Mouse (Mus musculus) lung, postnatal 0 days (tissue): ENCODE measurements around the gene Ints13. TPM values are rescaled to one million over a fixed set of nuclear protein-coding genes. Genes with fewer than 3 reads are reported as not detected.

Source experiments
- ATAC-seq: fragments of 200-750 bp; cut with Nextera tagmentation; 2 replicates; pipeline ENCODE4 v1.8.0; 2017; ENCODE audit warnings: moderate library complexity
- DNase-seq: peaks from one replicate; pipeline ENCODE4 v3.0.0-alpha.2; 2016; ENCODE audit warnings: low spot score
- H3K27ac ChIP-seq: fragments of 300-500 bp; sonication (generic); 2 replicates; pipeline ENCODE4 v1.5.1; 2014; ENCODE audit warnings: antibody characterized with exemption, mild to moderate bottlenecking, low read length, mixed read lengths
- H3K27me3 ChIP-seq: fragments of 300-500 bp; sonication (generic); replicated peaks from 2 replicates; pipeline ENCODE4 v1.6.1; 2014; ENCODE audit warnings: low read length, mixed read lengths; ENCODE audit not compliant: insufficient read depth
- H3K36me3 ChIP-seq: fragments of 300-500 bp; sonication (generic); 2 replicates; pipeline ENCODE4 v1.6.1; 2014; ENCODE audit warnings: low read length, mixed read lengths; ENCODE audit not compliant: insufficient read depth
- H3K4me1 ChIP-seq: fragments of 300-500 bp; sonication (generic); 2 replicates; pipeline ENCODE4 v1.6.1; 2014; ENCODE audit warnings: antibody characterized with exemption, low read depth, low read length, mixed read lengths; ENCODE audit not compliant: insufficient read depth
- H3K4me2 ChIP-seq: fragments of 300-500 bp; sonication (generic); replicated peaks from 2 replicates; pipeline ENCODE4 v1.6.1; 2014; ENCODE audit warnings: low read depth, mild to moderate bottlenecking, low read length, moderate library complexity, mixed read lengths
- H3K4me3 ChIP-seq: fragments of 300-500 bp; sonication (generic); 2 replicates; pipeline ENCODE4 v1.5.1; 2014; ENCODE audit warnings: low read depth, low read length
- H3K9ac ChIP-seq: fragments of 300-500 bp; sonication (generic); replicated peaks from 2 replicates; pipeline ENCODE4 v1.6.1; 2014; ENCODE audit warnings: low read depth, mild to moderate bottlenecking
- H3K9me3 ChIP-seq: fragments of 300-500 bp; sonication (generic); 2 replicates; pipeline ENCODE4 v1.6.1; 2016; ENCODE audit warnings: low read length, mixed read lengths
- CTCF ChIP-seq: IDR thresholded peaks from 2 replicates; pipeline ENCODE4 v1.5.1; 2016; ENCODE audit warnings: antibody characterized with exemption, mild to moderate bottlenecking
- EP300 ChIP-seq: IDR thresholded peaks from 2 replicates; pipeline ENCODE4 v1.6.1; 2016; ENCODE audit warnings: antibody characterized with exemption, mild to moderate bottlenecking, control low read depth
- WGBS: fragments of 180-500 bp; shearing (Covaris S2); extraction: QIAGEN DNeasy Blood & Tissue Kit; methylation state at CpG from one replicate; pipeline ENCODE4 v1.1.7; 2014; 5-methylcytosine and 5-hydroxymethylcytosine counted together
- polyA plus RNA-seq: library from polyadenylated mRNA; unstranded; fragments of >200 nt; fragmentation: Nextera tagmentation; extraction: Ambion mirVana; gene quantifications from 2 replicates; pipeline ENCODE4 v1.2.1, GENCODE M21; 2015

Gene Ints13
- polyA plus RNA-seq, 1 experiment from 2014 or later: 27.4 TPM

DNA sequence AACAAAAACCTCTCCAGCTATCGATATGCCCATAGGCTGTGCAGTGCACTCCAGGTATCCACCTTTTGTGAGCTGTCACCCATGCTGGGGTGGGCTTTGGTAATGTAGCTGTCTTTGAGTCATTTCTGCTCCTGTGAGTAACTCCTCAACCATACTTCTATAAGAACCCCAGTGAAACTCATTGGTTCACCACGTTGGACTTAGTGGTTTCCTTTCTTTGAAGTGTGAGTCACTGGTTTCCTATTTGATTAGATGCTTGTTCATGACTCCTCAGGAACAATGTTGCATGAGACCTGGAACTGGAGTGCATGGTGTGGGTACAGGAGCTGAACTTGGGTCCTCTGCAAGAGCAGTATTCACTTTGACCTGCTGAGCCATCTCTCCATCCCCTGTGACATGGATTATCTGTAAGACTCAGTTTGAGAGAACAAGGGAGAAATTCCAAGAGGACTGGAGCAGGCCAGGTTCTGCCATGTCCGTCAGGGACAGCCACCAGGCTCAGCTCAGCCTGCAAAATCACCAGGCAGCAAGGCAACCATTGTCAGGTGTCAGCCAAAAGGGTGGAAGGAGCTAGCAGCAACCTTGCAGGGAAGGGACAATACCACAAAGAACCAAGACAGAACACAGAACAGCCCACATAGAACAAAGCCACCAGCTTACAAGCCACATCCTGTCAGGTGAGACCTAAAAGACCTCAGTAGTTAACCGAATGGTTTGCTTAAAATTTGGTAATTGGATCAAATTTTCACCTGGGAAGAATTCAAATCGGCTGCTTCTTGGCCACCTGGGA, 56.0 kb downstream of the Ints13 start:
- DNase-seq (no peak), ATAC-seq (no peak)
- Histone ChIP-seq H3K27me3 (no peaks in the 10 kb centered on the region), H3K9ac (no peak overlapping the region), H3K4me1 (no peaks in the 10 kb centered on the region), H3K4me2 (no peak overlapping the region), H3K9me3 (no peaks in the 10 kb centered on the region), H3K27ac (no peak overlapping the region), H3K4me3 (no peak overlapping the region), H3K36me3 (no peaks in the 10 kb centered on the region)
- TF ChIP-seq CTCF (no peak), EP300 (no peak)
- 74% methylated on average over 5 of the region's 5 CpGs for WGBS

- no peaks in the 10 kb centered on the region for H3K27me3 ChIP-seq
- no peak for TF ChIP-seq EP300
- no peak for TF ChIP-seq CTCF
- no peak overlapping the region for H3K9ac ChIP-seq
- H3K4me3 ChIP-seq: no peak overlapping the region
- no peaks in the 10 kb centered on the region for H3K9me3 ChIP-seq
- 75% methylated on average over 2 of the region's 2 CpGs for WGBS
- H3K4me2 ChIP-seq: no peak overlapping the region
- H3K36me3 ChIP-seq: no peaks in the 10 kb centered on the region
- ATAC-seq (no peak), DNase-seq (no peak)
- H3K4me1 ChIP-seq: no peaks in the 10 kb centered on the region
- H3K27ac ChIP-seq: no peak overlapping the region
These were observed 58.6 kb downstream of the Ints13 start for GRCm38 (mm10) chr6:146519019-146519418.

- ATAC-seq (no peak), DNase-seq (no peak)
- Histone ChIP-seq H3K27me3 (no peaks in the 10 kb centered on the region), H3K9me3 (no peaks in the 10 kb centered on the region), H3K4me2 (no peak overlapping the region), H3K27ac (no peak overlapping the region), H3K36me3 (no peaks in the 10 kb centered on the region), H3K9ac (no peak overlapping the region), H3K4me3 (no peak overlapping the region), H3K4me1 (no peaks in the 10 kb centered on the region)
- TF ChIP-seq EP300 (no peak), CTCF (no peak)
- 57% methylated on average over 6 of the region's 6 CpGs for WGBS
These were observed 61.7 kb downstream of the Ints13 start for GRCm38 (mm10) chr6:146515936-146516335.

DNA sequence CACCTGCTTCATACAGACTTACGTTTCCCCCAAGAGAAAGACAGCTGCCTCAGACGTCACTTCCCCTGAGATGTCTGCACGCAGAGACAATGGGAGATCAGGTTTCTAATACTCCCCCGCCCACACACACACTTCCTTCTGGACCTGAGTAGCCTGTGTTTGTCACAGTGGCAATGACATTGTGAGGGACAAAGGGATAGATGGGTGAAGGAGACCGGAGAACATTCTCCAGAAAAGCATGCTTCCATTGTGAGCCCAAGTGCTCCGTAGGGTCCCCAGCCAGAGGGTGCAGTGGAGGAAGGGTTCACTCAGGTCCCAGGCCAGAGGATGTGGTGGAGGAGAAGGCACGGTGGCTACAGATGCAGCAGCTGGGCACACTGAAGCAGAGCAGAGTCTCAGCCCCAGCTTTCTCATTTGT, 63.1 kb downstream of the Ints13 start:
- ATAC-seq (peak; percentile 40; the same call in 1 of the 2 replicates), DNase-seq (peak; percentile 37)
- 43% methylated on average over 7 of the region's 7 CpGs for WGBS
- no peaks in the 10 kb centered on the region for H3K36me3 ChIP-seq
- no peak overlapping the region for H3K9ac ChIP-seq
- H3K27me3 ChIP-seq: no peaks in the 10 kb centered on the region
- no peak overlapping the region for H3K27ac ChIP-seq
- no peak overlapping the region for H3K4me3 ChIP-seq
- TF ChIP-seq CTCF (no peak), EP300 (no peak)
- H3K4me1 ChIP-seq: no peaks in the 10 kb centered on the region
- no peak overlapping the region for H3K4me2 ChIP-seq
- no peaks in the 10 kb centered on the region for H3K9me3 ChIP-seq

GRCm38 (mm10) chr6:146513899-146514298, 63.7 kb downstream of the Ints13 start:
- H3K27ac ChIP-seq: no peak overlapping the region
- peak; percentile 48; the same call in 1 of the 2 replicates for ATAC-seq
- DNase-seq: peak; percentile 21
- no peaks in the 10 kb centered on the region for H3K36me3 ChIP-seq
- no peak overlapping the region for H3K4me3 ChIP-seq
- H3K9ac ChIP-seq: no peak overlapping the region
- H3K9me3 ChIP-seq: no peaks in the 10 kb centered on the region
- WGBS: 27% methylated on average over 5 of the region's 5 CpGs
- H3K27me3 ChIP-seq: no peaks in the 10 kb centered on the region
- TF ChIP-seq CTCF (no peak), EP300 (no peak)
- H3K4me1 ChIP-seq: no peaks in the 10 kb centered on the region
- H3K4me2 ChIP-seq: no peak overlapping the region

DNA sequence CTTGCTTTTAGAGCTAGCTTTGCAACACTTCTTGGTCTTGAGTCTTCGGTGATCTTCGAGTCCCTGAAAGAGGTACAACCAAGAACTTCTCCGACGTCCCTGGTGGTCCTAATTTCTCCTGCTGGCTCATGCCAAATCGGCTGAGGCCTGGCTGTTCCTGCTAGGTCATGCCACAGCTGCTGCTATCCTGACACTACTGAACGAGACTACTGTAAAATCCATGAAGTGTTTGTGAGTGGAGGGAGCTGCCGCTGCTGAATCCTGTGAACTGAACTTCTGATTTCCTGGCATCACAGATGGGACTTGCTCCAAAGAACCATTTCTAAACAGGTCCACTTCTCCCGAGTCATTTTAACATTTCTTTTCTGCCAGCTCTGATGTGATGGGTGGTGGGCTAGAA, 64.3 kb downstream of the Ints13 start:
- no peaks in the 10 kb centered on the region for H3K4me1 ChIP-seq

More for the DNA sequence above, 64.3 kb downstream of the Ints13 start:
- Histone ChIP-seq H3K27ac (no peak overlapping the region), H3K9me3 (no peaks in the 10 kb centered on the region), H3K4me2 (no peak overlapping the region), H3K36me3 (no peaks in the 10 kb centered on the region), H3K4me3 (no peak overlapping the region), H3K9ac (no peak overlapping the region), H3K27me3 (no peaks in the 10 kb centered on the region)
- no peak for TF ChIP-seq CTCF
- no peak for TF ChIP-seq EP300
- DNase-seq: peak; percentile 43
- 43% methylated on average over 8 of the region's 8 CpGs for WGBS
- peak; percentile 56 for ATAC-seq
